Mouse (Mus musculus): Measurements from ENCODE around the gene Tdrd7. TPM values are rescaled to one million over a fixed set of nuclear protein-coding genes. Genes with fewer than 3 reads are reported as not detected.

Gene Tdrd7
- polyA plus RNA-seq, 1 experiment from 2014 or later = 10.9 TPM

DNA sequence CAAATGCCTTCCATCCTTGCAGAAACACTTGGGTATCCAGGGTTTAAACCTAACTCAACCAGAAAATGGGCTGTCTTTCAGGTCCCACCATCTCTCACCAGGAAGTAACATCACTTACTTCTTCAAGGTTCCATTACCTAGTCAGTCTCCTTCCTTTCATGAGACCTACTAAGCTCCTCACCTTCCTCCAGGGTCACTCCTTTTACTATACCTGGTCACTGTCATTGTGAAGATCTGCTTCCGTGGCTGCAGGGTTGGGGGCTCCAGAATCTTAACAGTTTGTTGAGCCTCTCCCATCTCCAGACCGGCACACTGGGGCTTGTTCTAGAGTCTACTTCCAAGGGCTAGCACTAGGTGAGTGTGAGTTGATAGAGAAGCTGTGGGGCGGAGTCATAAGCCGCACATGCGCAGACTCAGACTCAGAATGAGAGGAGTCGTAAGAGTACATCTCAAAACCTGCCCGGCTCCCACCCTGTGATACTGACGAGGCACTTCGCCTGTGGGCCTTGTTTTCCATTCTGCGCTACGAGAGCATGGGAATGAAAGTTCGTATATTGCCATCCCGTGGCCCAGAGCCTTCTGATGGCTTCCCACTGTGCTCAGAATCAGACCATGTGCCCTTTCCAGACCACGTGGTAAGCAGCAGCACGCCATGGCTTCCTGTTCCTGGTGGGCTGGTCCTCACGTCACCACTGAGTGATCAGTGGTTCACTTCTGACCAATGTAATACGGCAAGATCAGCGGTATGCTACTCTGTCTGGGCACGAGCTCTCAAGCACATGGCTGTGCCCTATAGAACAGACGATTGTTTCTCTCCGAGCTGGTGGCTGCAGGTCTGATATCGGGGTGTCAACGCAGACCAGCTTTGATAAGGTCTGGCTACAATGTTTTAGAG lies 11.9 kb upstream of the Tdrd7 start:
- no peak overlapping the region for H3K4me2 ChIP-seq
- H3K27ac ChIP-seq (ENCODE audit: low read depth, low read length) = no peak overlapping the region
- H3K9ac ChIP-seq (ENCODE audit: low read length) = no peak overlapping the region
- 92% methylated on average over 23 of the region's 23 CpGs for WGBS
- H3K4me3 ChIP-seq (ENCODE audit: low read depth, low read length) = no peak overlapping the region
- DNase-seq (ENCODE audit: low spot score, missing footprints) (no peak), ATAC-seq (ENCODE audit: low FRiP score) (no peak)
- H3K9me3 ChIP-seq (ENCODE audit: control insufficient read depth, low read length) = no peaks in the 10 kb centered on the region
- H3K4me1 ChIP-seq (ENCODE audit: control insufficient read depth, insufficient read depth, low read length) = no peaks in the 10 kb centered on the region
- no peaks in the 10 kb centered on the region for H3K36me3 ChIP-seq (ENCODE audit: control insufficient read depth, insufficient read depth, low read length)
- no peaks in the 10 kb centered on the region for H3K27me3 ChIP-seq (ENCODE audit: control insufficient read depth, insufficient read depth, low read length)

DNA sequence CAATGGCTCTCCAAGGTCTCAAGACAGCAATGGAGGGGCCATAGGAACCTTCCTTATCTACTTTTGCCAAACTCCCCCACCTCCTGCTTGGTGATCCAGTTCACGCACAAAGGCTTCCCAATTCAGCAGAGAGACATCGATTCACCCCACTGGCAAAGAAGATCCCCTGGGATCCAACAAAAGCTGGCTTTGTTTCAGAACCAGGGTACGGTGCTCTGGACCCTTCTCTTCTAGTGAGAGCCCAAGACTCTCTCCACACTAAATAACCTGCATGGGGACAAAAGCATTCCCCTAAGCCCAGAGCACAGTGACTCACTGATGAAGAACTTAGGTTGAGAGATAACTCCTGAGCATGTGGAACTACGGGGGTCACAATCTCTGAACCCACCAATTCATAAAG lies 9.9 kb upstream of the Tdrd7 start:
- ATAC-seq (ENCODE audit: low FRiP score) (no peak), DNase-seq (ENCODE audit: low spot score, missing footprints) (no peak)
- 82% methylated on average over 4 of the region's 4 CpGs for WGBS

GRCm38 (mm10) chr4:45956131-45956530 lies 9.0 kb upstream of the Tdrd7 start:
- Histone ChIP-seq H3K27ac (ENCODE audit: low read depth, low read length) (no peak overlapping the region), H3K36me3 (ENCODE audit: control insufficient read depth, insufficient read depth, low read length) (no peaks in the 10 kb centered on the region), H3K4me3 (ENCODE audit: low read depth, low read length) (no peak overlapping the region), H3K9me3 (ENCODE audit: control insufficient read depth, low read length) (no peaks in the 10 kb centered on the region), H3K27me3 (ENCODE audit: control insufficient read depth, insufficient read depth, low read length) (no peaks in the 10 kb centered on the region), H3K4me1 (ENCODE audit: control insufficient read depth, insufficient read depth, low read length) (no peaks in the 10 kb centered on the region), H3K9ac (ENCODE audit: low read length) (no peak overlapping the region), H3K4me2 (no peak overlapping the region)
- WGBS = 96% methylated on average over 8 of the region's 8 CpGs
- DNase-seq (ENCODE audit: low spot score, missing footprints) = no peak
- no peak for ATAC-seq (ENCODE audit: low FRiP score)

More for the DNA sequence above, 9.9 kb upstream of the Tdrd7 start:
- Histone ChIP-seq H3K9ac (ENCODE audit: low read length) (no peak overlapping the region), H3K27ac (ENCODE audit: low read depth, low read length) (no peak overlapping the region), H3K27me3 (ENCODE audit: control insufficient read depth, insufficient read depth, low read length) (no peaks in the 10 kb centered on the region), H3K36me3 (ENCODE audit: control insufficient read depth, insufficient read depth, low read length) (no peaks in the 10 kb centered on the region), H3K4me2 (no peak overlapping the region), H3K4me3 (ENCODE audit: low read depth, low read length) (no peak overlapping the region), H3K9me3 (ENCODE audit: control insufficient read depth, low read length) (no peaks in the 10 kb centered on the region), H3K4me1 (ENCODE audit: control insufficient read depth, insufficient read depth, low read length) (no peaks in the 10 kb centered on the region)

DNA sequence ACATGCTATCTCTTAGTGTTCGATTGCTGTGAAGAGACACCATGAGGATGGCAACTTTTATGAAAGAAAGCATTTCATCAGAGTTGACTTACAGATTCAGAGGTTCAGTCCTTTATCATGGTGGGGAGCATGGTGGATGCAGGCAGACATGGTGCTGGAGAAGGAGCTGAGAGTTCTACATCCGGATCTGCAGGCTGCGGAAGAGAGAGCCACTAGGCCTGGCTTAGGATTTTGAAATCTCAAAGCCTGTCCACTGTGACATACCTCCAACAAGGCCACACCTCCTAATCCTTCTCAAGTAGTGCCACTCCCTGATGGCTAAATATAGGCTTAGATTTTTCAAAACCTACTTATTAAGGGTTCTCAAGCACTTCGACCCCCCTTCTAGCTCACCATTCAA lies 8.4 kb upstream of the Tdrd7 start:
- Histone ChIP-seq H3K9me3 (ENCODE audit: control insufficient read depth, low read length) (no peaks in the 10 kb centered on the region), H3K4me1 (ENCODE audit: control insufficient read depth, insufficient read depth, low read length) (no peaks in the 10 kb centered on the region), H3K4me2 (no peak overlapping the region), H3K36me3 (ENCODE audit: control insufficient read depth, insufficient read depth, low read length) (no peaks in the 10 kb centered on the region), H3K27ac (ENCODE audit: low read depth, low read length) (no peak overlapping the region), H3K9ac (ENCODE audit: low read length) (no peak overlapping the region), H3K27me3 (ENCODE audit: control insufficient read depth, insufficient read depth, low read length) (no peaks in the 10 kb centered on the region), H3K4me3 (ENCODE audit: low read depth, low read length) (no peak overlapping the region)
- 90% methylated on average over 4 of the region's 4 CpGs for WGBS
- ATAC-seq (ENCODE audit: low FRiP score) (no peak), DNase-seq (ENCODE audit: low spot score, missing footprints) (no peak)

- no peak overlapping the region for H3K9ac ChIP-seq (ENCODE audit: low read length)
- no peak overlapping the region for H3K27ac ChIP-seq (ENCODE audit: low read depth, low read length)
- ATAC-seq (ENCODE audit: low FRiP score) = no peak
- WGBS = 34% methylated on average over 13 of the region's 13 CpGs
- H3K36me3 ChIP-seq (ENCODE audit: control insufficient read depth, insufficient read depth, low read length) = no peaks in the 10 kb centered on the region
- no peaks in the 10 kb centered on the region for H3K9me3 ChIP-seq (ENCODE audit: control insufficient read depth, low read length)
- H3K4me3 ChIP-seq (ENCODE audit: low read depth, low read length) = no peak overlapping the region
- no peaks in the 10 kb centered on the region for H3K27me3 ChIP-seq (ENCODE audit: control insufficient read depth, insufficient read depth, low read length)
- H3K4me1 ChIP-seq (ENCODE audit: control insufficient read depth, insufficient read depth, low read length) = peaks cover 24% of the 10 kb centered on the region
- H3K4me2 ChIP-seq = no peak overlapping the region
- DNase-seq (ENCODE audit: low spot score, missing footprints) = no peak
Observed at GRCm38 (mm10) chr4:45965737-45966447, 758 bp downstream of the Tdrd7 start.

DNA sequence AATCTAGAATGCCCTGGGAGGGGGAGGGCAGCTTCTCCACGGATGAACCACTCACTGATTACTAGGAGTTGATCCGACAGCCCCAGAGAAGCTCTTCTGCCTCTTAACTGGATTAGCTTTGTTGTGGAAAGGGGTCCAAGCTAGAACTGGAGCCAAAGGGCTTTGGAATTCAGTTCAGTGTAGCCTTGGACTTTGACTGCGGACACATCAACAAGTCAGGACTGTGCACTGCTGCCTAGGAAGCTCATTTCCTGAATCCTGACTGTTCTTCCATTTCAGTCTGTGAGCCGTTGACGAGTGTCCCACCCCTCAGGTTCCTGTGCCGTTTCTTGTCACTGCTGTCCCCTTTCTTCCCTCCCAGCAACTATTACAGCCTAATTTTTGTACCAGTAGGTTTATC lies 1.6 kb downstream of the Tdrd7 start:
- WGBS = 8% methylated on average over 6 of the region's 6 CpGs
- Histone ChIP-seq H3K4me1 (ENCODE audit: control insufficient read depth, insufficient read depth, low read length) (peaks cover 24% of the 10 kb centered on the region), H3K27ac (ENCODE audit: low read depth, low read length) (no peak overlapping the region), H3K4me3 (ENCODE audit: low read depth, low read length) (no peak overlapping the region), H3K4me2 (no peak overlapping the region), H3K9ac (ENCODE audit: low read length) (no peak overlapping the region), H3K36me3 (ENCODE audit: control insufficient read depth, insufficient read depth, low read length) (no peaks in the 10 kb centered on the region), H3K27me3 (ENCODE audit: control insufficient read depth, insufficient read depth, low read length) (no peaks in the 10 kb centered on the region), H3K9me3 (ENCODE audit: control insufficient read depth, low read length) (no peaks in the 10 kb centered on the region)
- DNase-seq (ENCODE audit: low spot score, missing footprints) (peak; percentile 92), ATAC-seq (ENCODE audit: low FRiP score) (no peak)

DNA sequence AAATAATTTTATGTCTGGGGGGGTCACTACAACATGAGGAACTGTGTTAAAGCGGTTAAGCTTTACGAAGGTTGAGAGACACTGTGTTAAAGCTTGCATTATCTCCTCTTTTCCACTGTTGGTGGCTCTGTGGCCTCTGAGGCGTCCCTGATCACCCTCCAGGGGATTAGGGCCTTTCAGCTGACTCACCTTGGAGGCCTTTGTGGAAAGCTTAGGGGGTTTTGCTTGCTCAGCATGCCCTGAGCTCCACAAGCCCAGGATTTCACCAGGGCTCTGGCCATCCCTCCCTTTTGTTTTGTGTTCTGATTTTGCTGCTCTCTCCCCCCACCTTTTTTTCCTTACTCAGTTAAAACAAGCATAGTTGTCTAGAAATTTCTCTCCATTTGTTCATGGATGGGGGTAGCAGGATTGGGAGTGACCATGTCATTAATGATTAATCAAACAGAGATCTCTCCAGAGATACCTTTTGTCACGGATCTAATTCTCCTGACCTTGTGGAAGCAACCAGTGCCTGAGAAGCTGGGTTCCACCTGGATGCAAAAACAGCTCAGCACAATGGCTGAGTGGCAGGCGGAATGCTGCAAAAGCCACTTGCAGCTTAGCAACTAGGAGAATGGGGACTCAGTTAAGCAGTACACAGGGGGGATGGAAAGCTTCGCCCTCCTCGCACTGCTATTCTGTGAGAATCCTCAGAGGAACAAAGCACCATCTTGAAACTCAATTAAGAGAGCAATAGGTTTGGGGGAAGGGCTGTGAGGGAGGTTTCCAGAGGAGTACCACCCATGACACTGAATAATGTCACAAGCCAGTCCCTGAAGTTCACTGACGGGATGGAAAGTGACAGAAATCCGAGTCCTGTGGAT lies 2.6 kb downstream of the Tdrd7 start:
- peaks cover 26% of the 10 kb centered on the region for H3K4me1 ChIP-seq (ENCODE audit: control insufficient read depth, insufficient read depth, low read length)
- peaks cover 2% of the 10 kb centered on the region; the same call in 1 of the 2 replicates for H3K27me3 ChIP-seq (ENCODE audit: control insufficient read depth, insufficient read depth, low read length)
- peak; percentile 35; the same call in 1 of the 2 replicates for ATAC-seq (ENCODE audit: low FRiP score)
- WGBS = 12% methylated on average over 9 of the region's 9 CpGs
- H3K27ac ChIP-seq (ENCODE audit: low read depth, low read length) = no peak overlapping the region; the same call in 1 of the 2 replicates
- no peak overlapping the region for H3K9ac ChIP-seq (ENCODE audit: low read length)
- no peaks in the 10 kb centered on the region for H3K36me3 ChIP-seq (ENCODE audit: control insufficient read depth, insufficient read depth, low read length)
- no peak overlapping the region for H3K4me2 ChIP-seq
- H3K4me3 ChIP-seq (ENCODE audit: low read depth, low read length) = no peak overlapping the region
- no peaks in the 10 kb centered on the region for H3K9me3 ChIP-seq (ENCODE audit: control insufficient read depth, low read length)
- peak; percentile 90 for DNase-seq (ENCODE audit: low spot score, missing footprints)

DNA sequence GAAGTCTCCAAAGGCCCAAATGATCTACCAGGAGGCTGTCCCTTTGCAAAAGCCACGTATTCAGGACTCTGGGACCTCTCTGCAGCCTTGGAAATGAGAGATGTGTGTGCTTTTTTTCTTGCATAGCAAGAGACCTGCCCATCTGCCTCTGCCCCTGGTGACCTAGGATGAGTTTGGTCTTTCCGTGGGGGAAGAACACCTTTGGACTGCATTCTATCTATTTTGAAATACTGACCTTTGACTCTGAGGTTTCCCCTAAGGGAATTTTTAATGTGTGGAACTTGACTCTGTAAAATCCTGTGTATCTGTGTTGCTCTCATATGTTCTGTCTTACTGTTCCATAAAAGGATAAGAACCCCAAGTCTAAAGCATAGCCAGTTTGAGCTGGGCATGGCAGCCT lies 3.9 kb downstream of the Tdrd7 start:
- Histone ChIP-seq H3K9me3 (ENCODE audit: control insufficient read depth, low read length) (no peaks in the 10 kb centered on the region), H3K27ac (ENCODE audit: low read depth, low read length) (no peak overlapping the region), H3K9ac (ENCODE audit: low read length) (no peak overlapping the region), H3K4me3 (ENCODE audit: low read depth, low read length) (no peak overlapping the region), H3K27me3 (ENCODE audit: control insufficient read depth, insufficient read depth, low read length) (peaks cover 5% of the 10 kb centered on the region), H3K4me2 (no peak overlapping the region), H3K4me1 (ENCODE audit: control insufficient read depth, insufficient read depth, low read length) (peaks cover 35% of the 10 kb centered on the region), H3K36me3 (ENCODE audit: control insufficient read depth, insufficient read depth, low read length) (no peaks in the 10 kb centered on the region)
- no peak for ATAC-seq (ENCODE audit: low FRiP score)
- 66% methylated on average over 2 of the region's 2 CpGs for WGBS
- DNase-seq (ENCODE audit: low spot score, missing footprints) = no peak

All from midbrain, embryonic 11.5 days (tissue).